Mouse (Mus musculus) intestine, embryonic 14.5 days (tissue): ENCODE measurements around the gene Scaf8. TPM values are rescaled to one million over a fixed set of nuclear protein-coding genes. Genes with fewer than 3 reads are reported as not detected.
"Not testable (repeated sequence)": the region's sequence is repeated elsewhere in the genome, so short reads cannot be mapped to it uniquely, and the experiment has no call there.

Source experiments
- ATAC-seq: fragments of 200-750 bp; cut with Nextera tagmentation; replicated peaks from 2 replicates; pipeline ENCODE4 v1.8.0; 2017; ENCODE audit warnings: low read depth, moderate number of reproducible peaks, moderate TSS enrichment, moderate library complexity; ENCODE audit not compliant: low FRiP score, low TSS enrichment
- DNase-seq: peaks from one replicate; pipeline ENCODE4 v3.0.0-alpha.2; 2018; ENCODE audit warnings: low spot score
- H3K27ac ChIP-seq: fragments of 300-500 bp; sonication (generic); 2 replicates; pipeline ENCODE4 v1.5.1; 2014; ENCODE audit warnings: low read depth, mild to moderate bottlenecking, control low read depth
- H3K27me3 ChIP-seq: fragments of 300-500 bp; sonication (generic); replicated peaks from 2 replicates; pipeline ENCODE4 v1.6.1; 2014; ENCODE audit warnings: low read length, control low read depth; ENCODE audit not compliant: control insufficient read depth, insufficient read depth
- H3K36me3 ChIP-seq: fragments of 300-500 bp; sonication (generic); 2 replicates; pipeline ENCODE4 v1.6.1; 2014; ENCODE audit warnings: low read length, control low read depth; ENCODE audit not compliant: control insufficient read depth, insufficient read depth
- H3K4me1 ChIP-seq: fragments of 300-500 bp; sonication (generic); replicated peaks from 2 replicates; pipeline ENCODE4 v1.6.1; 2014; ENCODE audit warnings: low read length, control low read depth, mixed read lengths; ENCODE audit not compliant: control insufficient read depth, insufficient read depth
- H3K4me2 ChIP-seq: fragments of 300-500 bp; sonication (generic); 2 replicates; pipeline ENCODE4 v1.6.1; 2014; ENCODE audit warnings: low read length
- H3K4me3 ChIP-seq: fragments of 300-500 bp; sonication (generic); 2 replicates; pipeline ENCODE4 v1.5.1; 2014; ENCODE audit warnings: low read depth, low read length, control low read depth, mixed read lengths
- H3K9ac ChIP-seq: fragments of 300-500 bp; sonication (generic); 2 replicates; pipeline ENCODE4 v1.6.1; 2014; ENCODE audit warnings: mild to moderate bottlenecking, low read length
- H3K9me3 ChIP-seq: fragments of 300-500 bp; sonication (generic); 2 replicates; pipeline ENCODE4 v1.6.1; 2016; ENCODE audit warnings: low read length, control low read depth; ENCODE audit not compliant: control insufficient read depth
- WGBS: fragments of 180-500 bp; shearing (Covaris S2); extraction: QIAGEN DNeasy Blood & Tissue Kit; methylation state at CpG from one replicate; pipeline ENCODE4 v1.1.7; 2014; 5-methylcytosine and 5-hydroxymethylcytosine counted together
- polyA plus RNA-seq: library from polyadenylated mRNA; unstranded; fragments of >200 nt; fragmentation: Nextera tagmentation; extraction: Ambion mirVana; gene quantifications from 2 replicates; pipeline ENCODE4 v1.2.1, GENCODE M21; 2014

The Scaf8 gene
- polyA plus RNA-seq, 1 experiment from 2014 or later: 21.8 TPM

GRCm38 (mm10) chr17:3082756-3083749, 31.7 kb upstream of the Scaf8 start:
- H3K4me3 ChIP-seq: peak overlapping the region; percentile 32
- WGBS: 5% methylated on average over 25 of the region's 25 CpGs
- H3K4me1 ChIP-seq, DNase-seq, H3K36me3 ChIP-seq, H3K9me3 ChIP-seq, H3K27ac ChIP-seq, H3K27me3 ChIP-seq, H3K9ac ChIP-seq: not testable (repeated sequence)
- peak overlapping the region; percentile 36 for H3K4me2 ChIP-seq
- peak; percentile 1 for ATAC-seq

DNA sequence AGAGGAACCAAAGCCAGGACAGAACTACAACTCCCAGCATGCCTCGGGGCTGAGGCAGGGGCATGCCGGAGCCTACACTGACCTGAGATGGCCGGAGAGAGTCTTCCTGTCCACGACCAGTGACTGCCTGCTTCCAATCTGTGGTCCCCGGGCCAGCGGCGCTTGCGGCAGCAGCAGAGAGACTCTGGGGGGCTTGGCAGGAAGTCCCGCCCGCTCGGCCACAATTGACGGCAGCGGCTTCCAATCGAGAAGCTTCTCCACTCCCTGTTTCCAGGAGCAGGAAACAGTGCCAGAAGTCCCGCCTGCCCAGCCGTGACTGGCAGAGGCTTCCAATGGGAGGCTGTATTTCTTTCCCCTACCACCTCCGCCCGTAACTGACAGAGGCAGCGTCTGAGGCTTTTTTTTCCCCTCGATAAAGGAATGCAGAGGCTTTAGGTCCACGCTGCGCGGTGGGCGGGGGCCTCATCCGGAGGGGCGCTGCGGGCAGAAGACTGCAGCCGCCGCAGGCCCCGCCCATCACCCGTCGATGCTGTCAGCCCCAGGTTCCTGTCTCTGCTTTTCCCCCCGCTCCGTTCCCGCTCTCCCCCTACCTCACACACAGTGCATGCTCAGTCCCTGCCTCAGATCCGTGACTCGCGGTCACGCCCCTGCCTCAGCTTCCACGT, 30.8 kb upstream of the Scaf8 start:
- ATAC-seq: peak; percentile 73
- Histone ChIP-seq H3K9ac (peak overlapping the region; percentile 25; the same call in 1 of the 2 replicates), H3K27ac (peak overlapping the region; percentile 14; the same call in 1 of the 2 replicates), H3K4me1 (no peaks in the 10 kb centered on the region), H3K36me3 (no peaks in the 10 kb centered on the region), H3K4me2 (peak overlapping the region; percentile 59), H3K27me3 (no peaks in the 10 kb centered on the region), H3K9me3 (no peaks in the 10 kb centered on the region), H3K4me3 (peak overlapping the region; percentile 32)
- WGBS: under 1% methylated on average over 26 of the region's 40 CpGs
- DNase-seq: peak; percentile 97

GRCm38 (mm10) chr17:3084551-3084930, 30.2 kb upstream of the Scaf8 start:
- no peaks in the 10 kb centered on the region for H3K9me3 ChIP-seq
- DNase-seq (peak; percentile 87), ATAC-seq (peak; percentile 29)
- H3K4me2 ChIP-seq: peak overlapping the region; percentile 59
- peak overlapping the region; percentile 32 for H3K4me3 ChIP-seq
- peak overlapping the region; percentile 14 for H3K27ac ChIP-seq
- no peaks in the 10 kb centered on the region for H3K27me3 ChIP-seq
- peak overlapping the region; percentile 48 for H3K9ac ChIP-seq
- H3K36me3 ChIP-seq: no peaks in the 10 kb centered on the region
- under 1% methylated on average over 30 of the region's 31 CpGs for WGBS
- H3K4me1 ChIP-seq: no peaks in the 10 kb centered on the region

DNA sequence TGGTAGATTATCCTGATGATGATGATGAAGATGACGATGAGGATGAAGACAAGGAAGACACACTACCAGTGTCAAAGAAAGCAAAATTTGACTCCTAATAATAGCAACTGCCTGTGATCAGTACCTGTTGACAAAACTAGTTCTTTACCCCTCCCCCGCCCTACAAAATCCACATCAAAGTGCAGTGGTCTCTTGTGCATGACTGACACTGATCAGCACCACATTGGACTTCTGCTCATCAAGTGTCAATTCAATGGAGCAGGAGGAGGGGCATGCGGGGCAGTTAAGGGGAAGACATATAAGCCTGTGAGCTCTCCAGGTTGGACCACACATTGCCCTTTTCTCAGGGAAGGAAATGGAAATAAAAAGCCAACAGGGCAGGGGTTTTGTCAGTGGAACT, 29.6 kb upstream of the Scaf8 start:
- H3K9me3 ChIP-seq: no peaks in the 10 kb centered on the region
- H3K9ac ChIP-seq: no peak overlapping the region; the same call in 1 of the 2 replicates
- H3K36me3 ChIP-seq: no peaks in the 10 kb centered on the region
- DNase-seq (no peak), ATAC-seq (no peak)
- H3K4me2 ChIP-seq: peak overlapping the region; percentile 59
- H3K27ac ChIP-seq: no peak overlapping the region
- no peaks in the 10 kb centered on the region for H3K27me3 ChIP-seq
- H3K4me3 ChIP-seq: peak overlapping the region; percentile 32
- H3K4me1 ChIP-seq: no peaks in the 10 kb centered on the region
- WGBS: 62% methylated on average over 3 of the region's 3 CpGs

- no peaks in the 10 kb centered on the region for H3K27me3 ChIP-seq
- no peak overlapping the region for H3K4me3 ChIP-seq
- ATAC-seq (no peak), DNase-seq (no peak)
- H3K27ac ChIP-seq: no peak overlapping the region
- H3K9me3 ChIP-seq: no peaks in the 10 kb centered on the region
- H3K9ac ChIP-seq: no peak overlapping the region
- WGBS: 40% methylated on average over 4 of the region's 4 CpGs
- no peaks in the 10 kb centered on the region for H3K4me1 ChIP-seq
- H3K36me3 ChIP-seq: no peaks in the 10 kb centered on the region
- no peak overlapping the region for H3K4me2 ChIP-seq
Measured at GRCm38 (mm10) chr17:3092682-3093081, 22.1 kb upstream of the Scaf8 start.

DNA sequence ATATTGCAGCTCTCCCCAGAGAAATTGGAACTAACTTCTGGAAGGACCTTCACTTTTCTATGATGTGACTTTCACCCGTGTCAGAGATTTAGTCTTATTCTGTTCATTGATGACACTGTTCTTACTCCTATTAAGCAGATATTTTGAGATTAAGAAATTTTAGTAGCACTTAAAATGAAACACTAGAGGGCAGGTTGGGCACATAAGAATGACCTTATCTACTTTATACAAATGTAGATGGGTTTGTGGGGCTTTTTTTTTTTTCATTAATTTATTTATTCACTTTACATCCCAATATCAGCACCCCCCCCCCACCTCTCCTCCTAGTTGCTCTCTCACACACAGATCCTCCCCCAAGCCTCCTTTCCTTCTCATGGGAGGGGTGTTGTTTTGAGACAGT, 15.5 kb upstream of the Scaf8 start:
- H3K27ac ChIP-seq, H3K9ac ChIP-seq, H3K4me3 ChIP-seq, H3K4me2 ChIP-seq, H3K27me3 ChIP-seq, H3K4me1 ChIP-seq, H3K36me3 ChIP-seq, ATAC-seq, DNase-seq, H3K9me3 ChIP-seq: not testable (repeated sequence)
- 75% methylated on average over 1 of the region's 1 CpGs for WGBS

GRCm38 (mm10) chr17:3102336-3103165, 12.2 kb upstream of the Scaf8 start:
- Histone ChIP-seq H3K36me3 (no peaks in the 10 kb centered on the region), H3K4me1 (peaks cover 7% of the 10 kb centered on the region; the same call in 1 of the 2 replicates), H3K4me3 (peak overlapping the region; percentile 38), H3K4me2 (peak overlapping the region; percentile 61), H3K27ac (0 out of 2 replicates have a peak overlapping the region, but pooled peaks have one; percentile 33), H3K27me3 (no peaks in the 10 kb centered on the region), H3K9ac (peak overlapping the region; percentile 43), H3K9me3 (no peaks in the 10 kb centered on the region)
- ATAC-seq (peak; percentile 91), DNase-seq (peak; percentile 81)
- 3% methylated on average over 14 of the region's 14 CpGs for WGBS
